Mouse (Mus musculus): ENCODE data around the gene Gnb5. TPM values are rescaled to one million over a fixed set of nuclear protein-coding genes. Genes with fewer than 3 reads are reported as not detected.

The Gnb5 gene
- polyA plus RNA-seq (2015; fragmentation: Nextera tagmentation; extraction: Ambion mirVana): 16.1 and 17.5 TPM in 2 replicates

- 77% methylated on average over 11 of the region's 11 CpGs for WGBS
- no peak for TF ChIP-seq CTCF (IDR thresholded peaks at IDR 0.05; ENCODE audit: low read depth)
- TF ChIP-seq EP300 (optimal IDR thresholded peaks at IDR 0.05): no peak
- Histone ChIP-seq H3K9me3 (ENCODE audit: control insufficient read depth, low read length) (no peaks in the 10 kb centered on the region), H3K27ac (replicated peaks) (no peak within 1 kb of the TSS), H3K4me2 (replicated peaks; ENCODE audit: low read depth) (no peak within 1 kb of the TSS), H3K27me3 (ENCODE audit: control insufficient read depth, insufficient read depth, low read length) (no peaks in the 10 kb centered on the region), H3K4me1 (replicated peaks; ENCODE audit: control insufficient read depth, insufficient read depth) (no peaks in the 10 kb centered on the region), H3K36me3 (ENCODE audit: control insufficient read depth, insufficient read depth, low read length) (no peaks in the 10 kb centered on the region), H3K9ac (ENCODE audit: low read length) (no peak within 1 kb of the TSS), H3K4me3 (ENCODE audit: low read depth, low read length) (no peak within 1 kb of the TSS)
- no peak for ATAC-seq (ENCODE audit: low FRiP score, low TSS enrichment)
- DNase-seq (ENCODE audit: low spot score): no peak
These were observed at the start of gene Gnb5 for GRCm38 (mm10) chr9:75306126-75306898. Gene Gnb5 (plus strand): TSS chr9:75306288.

GRCm38 (mm10) chr9:75258792-75259191 is 47.3 kb upstream of the Gnb5 start:
- no peaks in the 10 kb centered on the region for H3K36me3 ChIP-seq (ENCODE audit: control insufficient read depth, insufficient read depth, low read length)
- no peak overlapping the region for H3K4me3 ChIP-seq (ENCODE audit: low read depth, low read length)
- peak; percentile 46 for ATAC-seq (ENCODE audit: low FRiP score, low TSS enrichment)
- no peaks in the 10 kb centered on the region for H3K9me3 ChIP-seq (ENCODE audit: control insufficient read depth, low read length)
- no peak overlapping the region for H3K9ac ChIP-seq (ENCODE audit: low read length)
- H3K27me3 ChIP-seq (ENCODE audit: control insufficient read depth, insufficient read depth, low read length): no peaks in the 10 kb centered on the region
- no peak for TF ChIP-seq CTCF (IDR thresholded peaks at IDR 0.05; ENCODE audit: low read depth)
- H3K27ac ChIP-seq (replicated peaks): peak overlapping the region; percentile 35; the same call in 1 of the 2 replicates
- H3K4me1 ChIP-seq (replicated peaks; ENCODE audit: control insufficient read depth, insufficient read depth): no peaks in the 10 kb centered on the region; the same call in 1 of the 2 replicates
- no peak overlapping the region for H3K4me2 ChIP-seq (replicated peaks; ENCODE audit: low read depth)
- DNase-seq (ENCODE audit: low spot score): peak; percentile 55
- WGBS: 44% methylated on average over 4 of the region's 4 CpGs

GRCm38 (mm10) chr9:75259656-75260055 is 46.4 kb upstream of the Gnb5 start:
- ATAC-seq (ENCODE audit: low FRiP score, low TSS enrichment): no peak
- 81% methylated on average over 4 of the region's 4 CpGs for WGBS
- Histone ChIP-seq H3K4me1 (replicated peaks; ENCODE audit: control insufficient read depth, insufficient read depth) (no peaks in the 10 kb centered on the region; the same call in 1 of the 2 replicates), H3K36me3 (ENCODE audit: control insufficient read depth, insufficient read depth, low read length) (no peaks in the 10 kb centered on the region), H3K4me3 (ENCODE audit: low read depth, low read length) (no peak overlapping the region), H3K4me2 (replicated peaks; ENCODE audit: low read depth) (no peak overlapping the region), H3K9me3 (ENCODE audit: control insufficient read depth, low read length) (no peaks in the 10 kb centered on the region), H3K27ac (replicated peaks) (no peak overlapping the region), H3K27me3 (ENCODE audit: control insufficient read depth, insufficient read depth, low read length) (no peaks in the 10 kb centered on the region), H3K9ac (ENCODE audit: low read length) (no peak overlapping the region)
- TF ChIP-seq CTCF (IDR thresholded peaks at IDR 0.05; ENCODE audit: low read depth) (peak; percentile 64), EP300 (optimal IDR thresholded peaks at IDR 0.05) (no peak)
- no peak for DNase-seq (ENCODE audit: low spot score)

- ATAC-seq (ENCODE audit: low FRiP score, low TSS enrichment) (no peak), DNase-seq (ENCODE audit: low spot score) (no peak)
- no peaks in the 10 kb centered on the region for H3K36me3 ChIP-seq (ENCODE audit: control insufficient read depth, insufficient read depth, low read length)
- H3K27ac ChIP-seq (replicated peaks): 0 out of 2 replicates have a peak overlapping the region, but pooled peaks have one; percentile 25
- H3K9ac ChIP-seq (ENCODE audit: low read length): no peak overlapping the region
- WGBS: 17% methylated on average over 8 of the region's 8 CpGs
- no peak overlapping the region for H3K4me3 ChIP-seq (ENCODE audit: low read depth, low read length)
- H3K27me3 ChIP-seq (ENCODE audit: control insufficient read depth, insufficient read depth, low read length): no peaks in the 10 kb centered on the region
- TF ChIP-seq EP300 (optimal IDR thresholded peaks at IDR 0.05): no peak
- peak; percentile 11; the same call in 1 of the 2 replicates for TF ChIP-seq CTCF (IDR thresholded peaks at IDR 0.05; ENCODE audit: low read depth)
- no peaks in the 10 kb centered on the region for H3K9me3 ChIP-seq (ENCODE audit: control insufficient read depth, low read length)
- no peaks in the 10 kb centered on the region; the same call in 1 of the 2 replicates for H3K4me1 ChIP-seq (replicated peaks; ENCODE audit: control insufficient read depth, insufficient read depth)
- H3K4me2 ChIP-seq (replicated peaks; ENCODE audit: low read depth): no peak overlapping the region
These were observed 44.7 kb upstream of the Gnb5 start for GRCm38 (mm10) chr9:75261332-75261872.

- TF ChIP-seq CTCF (IDR thresholded peaks at IDR 0.05; ENCODE audit: low read depth): peak; percentile 63
- no peak for TF ChIP-seq EP300 (optimal IDR thresholded peaks at IDR 0.05)
- no peaks in the 10 kb centered on the region for H3K36me3 ChIP-seq (ENCODE audit: control insufficient read depth, insufficient read depth, low read length)
- H3K27me3 ChIP-seq (ENCODE audit: control insufficient read depth, insufficient read depth, low read length): no peaks in the 10 kb centered on the region
- H3K9me3 ChIP-seq (ENCODE audit: control insufficient read depth, low read length): no peaks in the 10 kb centered on the region
- H3K27ac ChIP-seq (replicated peaks): 0 out of 2 replicates have a peak overlapping the region, but pooled peaks have one; percentile 24
- ATAC-seq (ENCODE audit: low FRiP score, low TSS enrichment) (no peak), DNase-seq (ENCODE audit: low spot score) (no peak)
- no peaks in the 10 kb centered on the region; the same call in 1 of the 2 replicates for H3K4me1 ChIP-seq (replicated peaks; ENCODE audit: control insufficient read depth, insufficient read depth)
- no peak overlapping the region for H3K9ac ChIP-seq (ENCODE audit: low read length)
- no peak overlapping the region for H3K4me3 ChIP-seq (ENCODE audit: low read depth, low read length)
- no peak overlapping the region for H3K4me2 ChIP-seq (replicated peaks; ENCODE audit: low read depth)
- WGBS: 57% methylated on average over 8 of the region's 8 CpGs
These were observed 43.8 kb upstream of the Gnb5 start for GRCm38 (mm10) chr9:75262235-75262826.

All from stomach, postnatal 0 days (tissue).